Mouse (Mus musculus) central nervous system, embryonic 14 days (tissue): ENCODE results near the gene Stpg3. TPM values are rescaled to one million over a fixed set of nuclear protein-coding genes. Genes with fewer than 3 reads are reported as not detected.

ENCODE experiments used
- polyA plus RNA-seq: library from polyadenylated mRNA; depleted of rRNA; stranded (reverse); fragments of >200 nt; gene quantifications from 2 replicates; pipeline ENCODE4 v1.2.3, GENCODE M21; 2012; rRNA removed

Stpg3 gene
- polyA plus RNA-seq: not detected in 2 replicates

DNA sequence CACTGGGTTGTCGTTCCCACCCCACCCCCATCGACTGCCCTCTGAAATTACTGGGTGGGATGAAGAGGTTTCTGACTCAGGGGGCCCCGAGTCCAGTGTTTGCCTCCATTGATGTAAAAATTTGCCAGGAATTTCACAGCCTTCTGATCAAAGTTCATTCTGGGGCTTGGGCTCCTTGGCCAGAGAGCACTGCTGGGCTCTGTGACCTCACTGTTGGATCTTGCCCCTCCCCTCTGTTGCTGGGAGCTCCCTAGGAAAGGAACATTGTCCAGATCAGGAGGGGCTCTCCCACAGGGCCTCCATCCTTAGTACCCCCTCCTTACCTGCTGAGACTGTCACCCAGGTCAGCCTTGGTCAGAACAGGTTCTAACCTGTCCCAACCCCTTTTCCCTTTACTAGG is at the start of gene Stpg3:
Gene Stpg3 (minus strand): TSS at position 194 of the 400 bp plus-strand sequence.

DNA sequence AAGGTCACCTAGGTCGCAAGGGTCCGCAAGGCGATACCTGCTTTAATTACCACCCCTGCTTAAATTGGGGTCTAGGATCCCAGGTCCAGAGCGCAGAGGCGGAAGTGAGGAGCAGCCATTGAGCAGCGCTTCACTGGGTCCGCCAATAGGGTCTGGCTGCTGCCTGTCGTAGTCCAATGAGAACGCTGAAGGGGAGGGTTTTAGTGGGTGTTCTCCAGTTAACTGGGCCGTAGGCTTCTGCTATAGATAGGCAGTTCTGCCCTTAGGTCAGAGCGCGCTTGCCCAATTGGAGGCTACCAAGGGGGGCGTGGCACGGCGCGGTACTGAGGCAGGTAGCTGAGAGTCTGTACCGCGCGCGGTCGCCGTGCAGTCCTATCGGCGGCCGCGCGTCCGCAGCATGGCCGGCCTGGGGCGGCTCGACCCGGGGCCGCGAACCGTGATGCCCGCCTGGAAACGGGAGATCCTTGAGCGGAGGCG is 47.9 kb upstream of the Stpg3 start, which contains the start of gene Tprn:
Gene Tprn (plus strand): TSS at position 328 of the 477 bp plus-strand sequence.

DNA sequence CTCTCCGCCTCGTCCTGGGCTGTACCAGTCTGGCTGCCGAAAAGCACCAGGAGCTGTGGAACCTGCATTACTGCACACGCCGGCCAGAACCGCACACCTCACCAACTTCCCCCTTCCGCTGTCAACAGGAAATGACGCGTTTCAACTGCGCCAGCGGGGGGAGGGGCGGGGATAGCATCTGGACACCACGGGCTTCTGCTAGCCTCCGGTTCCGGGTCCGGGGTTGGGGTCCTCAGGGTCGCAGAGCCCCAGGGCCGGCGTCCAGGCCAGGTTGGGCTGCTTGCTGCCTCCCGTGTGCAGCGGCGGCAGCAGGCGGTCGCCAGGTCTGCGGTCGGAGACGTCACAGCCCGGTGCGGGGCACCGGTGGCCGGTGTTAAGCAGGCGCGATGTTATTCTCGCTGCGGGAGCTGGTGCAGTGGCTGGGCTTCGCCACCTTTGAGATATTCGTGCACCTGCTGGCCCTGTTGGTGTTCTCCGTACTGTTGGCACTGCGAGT is 40.9 kb upstream of the Stpg3 start, which contains the start of gene Tmem203:
Gene Tmem203 (plus strand): TSS at position 156 of the 496 bp plus-strand sequence.

DNA sequence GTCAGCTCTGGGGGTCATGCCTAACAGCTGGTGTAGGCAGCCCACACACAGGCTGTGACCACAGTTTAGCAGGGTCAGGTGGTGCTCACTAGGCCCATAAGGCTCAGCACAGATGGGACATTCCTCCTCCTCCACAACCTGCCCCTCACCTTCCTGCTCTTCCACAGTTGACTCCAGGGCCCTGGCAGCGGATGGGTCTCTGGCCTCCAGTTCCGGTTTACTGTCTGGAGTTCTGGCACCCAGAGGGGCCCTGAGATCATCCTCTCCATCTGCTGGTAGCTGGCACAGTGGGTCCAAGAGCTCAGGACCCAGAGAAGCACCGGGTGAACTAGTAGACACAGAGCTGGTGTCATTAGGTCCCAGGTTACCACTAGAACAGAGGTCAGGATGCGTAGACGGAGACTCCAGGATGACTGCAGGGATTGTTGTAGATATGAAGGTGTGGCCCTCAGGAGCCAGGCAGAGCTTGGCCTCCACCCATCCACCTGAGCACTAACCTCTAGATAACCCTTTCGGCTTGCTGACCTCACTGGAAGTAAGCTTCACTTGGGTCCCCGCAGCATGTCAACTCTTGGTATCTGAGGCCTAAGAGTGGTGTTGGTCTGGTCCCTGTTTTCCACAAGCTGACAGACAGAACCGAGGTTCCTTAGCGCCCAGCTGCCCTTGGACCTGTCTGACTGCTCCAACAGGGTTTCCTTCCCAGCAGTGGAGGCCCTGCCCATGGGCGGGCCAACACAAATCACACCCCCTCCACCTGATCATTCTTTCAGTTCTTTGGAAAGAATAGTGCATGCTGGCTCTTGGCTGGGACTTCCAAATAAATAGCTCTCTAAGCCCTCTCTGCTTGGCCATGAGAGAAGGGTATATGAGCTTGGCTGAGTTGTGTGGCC is 32.0 kb upstream of the Stpg3 start, which contains the start of gene AL732309.1:
Gene AL732309.1 (minus strand): TSS at position 681 of the 890 bp plus-strand sequence.

DNA sequence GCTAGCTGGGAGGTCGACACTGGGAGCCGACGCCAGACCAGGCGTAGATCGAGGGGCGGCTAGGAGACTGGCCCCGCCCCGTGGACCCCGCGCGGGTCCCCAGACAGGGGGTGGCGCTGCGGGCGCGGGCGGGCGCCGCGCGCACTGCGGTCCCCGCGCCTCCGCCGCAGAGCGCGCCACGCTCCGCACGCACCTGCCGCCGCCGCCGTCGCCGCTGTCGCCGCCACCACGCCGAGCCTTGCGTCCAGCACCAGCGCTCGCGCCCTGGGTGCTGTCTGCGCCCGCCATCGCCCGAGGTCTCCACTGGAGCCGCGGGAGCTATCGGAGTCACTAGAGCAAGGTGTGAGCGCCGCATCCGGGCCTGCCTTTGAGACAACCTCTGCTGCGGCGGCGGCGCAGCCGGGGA is 27.7 kb upstream of the Stpg3 start, which contains the start of the genes Rnf208 and Cysrt1:
Gene Rnf208 (plus strand): TSS at position 155 of the 406 bp plus-strand sequence.
Gene Cysrt1 (minus strand): TSS at position 352 of the 406 bp plus-strand sequence.

DNA sequence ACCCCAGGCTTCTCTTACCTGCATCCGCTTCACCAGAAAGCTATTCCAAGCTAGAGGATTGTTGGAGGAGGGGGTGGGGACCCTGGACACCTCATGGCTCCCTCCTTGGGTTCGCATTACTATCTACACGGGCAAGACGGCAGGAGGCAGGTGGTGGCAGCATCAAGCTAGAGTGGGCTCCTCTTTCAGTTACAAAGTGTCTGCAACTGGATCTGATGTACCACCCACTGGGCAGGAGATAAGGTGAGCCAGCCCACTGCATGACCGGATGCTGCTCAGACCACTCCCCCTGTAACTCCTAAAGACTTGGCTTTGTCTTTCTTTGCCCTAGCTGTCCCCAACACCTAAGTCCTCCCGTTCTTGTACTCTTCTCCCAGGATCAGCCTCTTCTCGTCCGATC is 22.2 kb upstream of the Stpg3 start, which contains the start of gene Rnf224:
Gene Rnf224 (minus strand): TSS at position 174 of the 400 bp plus-strand sequence.

DNA sequence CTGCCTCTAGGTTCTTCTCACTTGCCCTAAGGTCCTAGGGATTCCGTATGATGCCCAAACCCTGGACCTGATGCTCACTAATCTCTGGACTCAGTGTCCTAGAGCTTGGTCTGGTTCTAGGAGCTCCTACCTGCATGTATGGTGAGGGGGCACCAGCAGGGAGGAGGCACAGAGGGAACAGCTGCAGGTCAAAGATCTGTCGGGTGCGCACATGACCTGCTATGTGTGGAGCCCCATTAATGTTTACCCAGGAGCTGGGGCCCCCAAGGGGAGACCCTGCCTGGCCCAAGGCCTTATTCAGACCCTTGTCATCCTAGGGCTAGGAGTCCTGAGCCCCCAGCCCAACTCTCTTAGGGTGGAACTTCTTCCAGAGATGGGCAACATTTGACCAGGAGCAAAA is 19.6 kb upstream of the Stpg3 start, which contains the start of gene Slc34a3:
Gene Slc34a3 (minus strand): TSS at position 315 of the 400 bp plus-strand sequence.

DNA sequence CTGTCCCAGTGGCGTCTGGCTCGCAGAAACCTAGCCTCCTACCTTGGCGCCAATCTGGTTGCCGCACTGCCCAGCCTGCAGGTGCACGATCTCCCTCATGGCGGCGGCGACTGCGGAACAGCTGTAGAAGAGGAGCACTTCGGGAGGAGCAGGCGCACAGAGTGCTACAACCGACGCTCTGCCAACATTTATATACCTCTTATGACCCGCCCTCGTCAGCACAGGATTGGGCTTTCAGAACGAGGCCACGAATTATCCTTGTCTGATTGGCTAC is 10.0 kb upstream of the Stpg3 start, which contains the start of gene Tubb4b:
Gene Tubb4b (minus strand): TSS at position 211 of the 274 bp plus-strand sequence.

DNA sequence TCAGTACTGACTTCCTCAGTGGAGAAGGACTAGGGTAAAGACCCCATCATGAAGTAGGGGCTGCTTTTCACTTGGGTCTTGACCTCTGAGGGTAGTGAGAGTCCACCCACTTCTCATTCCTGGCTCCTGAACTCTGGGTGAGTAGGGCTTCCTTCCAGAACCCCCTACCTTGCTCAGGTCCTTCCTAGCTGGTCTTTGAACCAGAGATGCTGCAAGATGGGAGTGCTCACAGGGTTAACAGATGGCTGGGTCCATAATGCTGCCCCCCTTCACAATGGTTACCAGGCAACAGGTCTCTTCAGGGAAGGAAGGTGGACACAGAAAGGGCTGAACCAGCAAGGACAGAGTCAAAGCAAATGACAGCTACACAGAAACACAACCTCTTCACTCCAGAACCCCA is 4.0 kb upstream of the Stpg3 start, which contains the start of gene Fam166a:
Gene Fam166a (plus strand): TSS at position 301 of the 400 bp plus-strand sequence.

DNA sequence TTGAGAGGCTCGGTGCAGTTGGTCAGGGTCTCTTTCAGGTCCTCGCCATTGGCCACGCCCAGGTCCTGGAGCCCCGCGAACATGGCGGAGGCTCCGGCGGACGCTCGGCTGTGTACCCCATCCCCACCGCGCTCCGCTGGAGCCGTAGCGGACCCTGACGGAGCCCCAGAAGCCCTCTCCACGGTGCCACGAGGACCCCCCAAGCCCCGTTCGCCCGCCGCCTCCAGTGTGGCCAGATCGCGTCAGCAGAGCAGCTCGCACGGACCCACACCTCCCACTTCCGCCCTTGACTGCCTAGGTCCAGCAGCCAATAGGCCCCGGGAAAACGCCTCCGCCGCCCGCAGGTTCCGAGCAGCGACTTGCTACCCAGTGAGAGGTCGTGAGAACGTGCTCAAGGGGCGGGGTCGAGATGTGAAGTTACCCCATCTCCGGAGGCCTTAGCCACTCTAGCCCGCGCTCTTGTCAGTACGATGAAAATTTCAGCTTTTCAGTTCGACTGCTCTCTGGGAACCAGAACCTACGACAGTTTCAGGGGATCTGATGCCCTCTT is 3.2 kb downstream of the Stpg3 start, which contains the start of gene Nelfb:
Gene Nelfb (minus strand): TSS at position 369 of the 550 bp plus-strand sequence.

DNA sequence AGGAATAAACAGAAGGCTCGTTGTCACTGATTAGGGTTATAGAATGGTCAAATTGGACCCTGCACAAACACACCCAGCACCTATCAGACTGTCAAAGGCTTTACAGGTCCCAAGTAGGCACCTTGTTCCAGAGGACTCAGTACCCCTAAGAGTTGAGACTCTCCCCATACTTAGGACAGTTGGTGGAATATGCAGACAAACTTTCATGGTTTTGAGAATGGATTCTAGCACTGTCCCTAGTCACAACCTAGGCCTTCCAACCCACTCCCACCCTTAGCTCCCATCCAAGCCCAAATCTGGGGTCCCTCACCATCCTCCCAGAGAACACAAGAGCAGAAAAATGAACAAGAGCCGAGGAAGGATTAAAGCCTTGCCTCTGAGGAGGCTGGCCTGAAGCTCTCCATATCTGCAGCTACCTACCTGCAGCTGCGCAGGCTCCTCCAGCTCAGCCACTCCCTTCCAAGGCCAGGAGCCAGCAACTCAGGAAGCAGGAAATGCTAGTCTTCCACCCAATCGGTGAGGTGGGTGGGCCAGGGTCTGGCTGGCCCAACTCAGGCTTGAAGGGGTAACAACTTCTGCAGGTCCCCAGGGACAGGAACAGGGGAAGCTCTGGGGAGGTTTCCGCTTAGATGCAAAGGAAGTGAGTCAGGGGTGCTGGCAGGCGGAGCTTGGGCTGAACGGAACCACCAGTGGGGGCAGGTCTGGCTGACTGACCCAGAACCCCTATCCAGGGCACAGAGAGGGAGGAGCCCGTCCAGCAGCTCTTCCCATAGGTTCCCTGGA is 18.1 kb downstream of the Stpg3 start, which contains the start of gene Tor4a:
Gene Tor4a (minus strand): TSS at position 715 of the 783 bp plus-strand sequence.

DNA sequence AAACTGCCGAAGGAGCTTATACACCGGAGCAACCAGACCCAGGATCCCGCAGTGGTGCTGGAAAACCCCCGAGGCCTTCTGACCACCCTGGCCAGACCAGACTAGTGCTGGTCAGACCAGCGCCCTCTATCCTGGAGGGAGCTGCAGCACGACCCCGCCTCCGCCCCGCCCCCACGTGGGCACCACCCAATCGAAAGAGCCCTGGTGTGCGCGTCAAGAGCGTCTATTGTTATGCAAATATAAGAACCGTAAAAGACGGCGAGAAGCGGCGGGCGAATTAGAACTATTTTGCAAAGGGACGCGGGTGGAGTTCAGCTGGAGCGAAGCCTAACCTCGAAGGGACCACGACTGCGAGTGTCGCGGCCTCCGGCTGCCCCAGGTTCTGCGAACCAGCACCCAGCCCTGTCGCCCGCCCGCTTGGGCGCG is 33.9 kb downstream of the Stpg3 start, which contains the start of gene Nrarp:
Gene Nrarp (plus strand): TSS at position 281 of the 426 bp plus-strand sequence.

Other genes with a start within 250 kb of the Stpg3 start
- gene Mrpl41, start 239.5 kb downstream of the Stpg3 start, polyA plus RNA-seq: 109 and 115 TPM in 2 replicates
- gene Pnpla7, start 238.6 kb downstream of the Stpg3 start, polyA plus RNA-seq: 6.6 and 6.9 TPM in 2 replicates
- gene Nsmf, start 160.3 kb downstream of the Stpg3 start, polyA plus RNA-seq: 192 and 216 TPM in 2 replicates
- 0.07 TPM in 1 of 2 replicates, not detected in the other for gene Entpd8, start 134.3 kb downstream of the Stpg3 start, polyA plus RNA-seq
- 0.24 TPM in 1 of 2 replicates, not detected in the other for gene Noxa1, start 119.5 kb downstream of the Stpg3 start, polyA plus RNA-seq
- 37.0 and 53.2 TPM in 2 replicates for gene Nrarp, start 33.9 kb downstream of the Stpg3 start, polyA plus RNA-seq
- 1.8 and 2.2 TPM in 2 replicates for gene Tor4a, start 17.8 kb downstream of the Stpg3 start, polyA plus RNA-seq
- 79.8 and 89.6 TPM in 2 replicates for gene Nelfb, start 3.1 kb downstream of the Stpg3 start, polyA plus RNA-seq
- gene Fam166a, start 4.1 kb upstream of the Stpg3 start, polyA plus RNA-seq: 0.13 and 0.33 TPM in 2 replicates
- 415 and 443 TPM in 2 replicates for gene Tubb4b, start 10.1 kb upstream of the Stpg3 start, polyA plus RNA-seq
- not detected in 2 replicates for gene Slc34a3, start 19.7 kb upstream of the Stpg3 start, polyA plus RNA-seq
- gene Rnf224, start 22.1 kb upstream of the Stpg3 start, polyA plus RNA-seq: not detected in 2 replicates
- 91.0 and 95.4 TPM in 2 replicates for gene Rnf208, start 27.6 kb upstream of the Stpg3 start, polyA plus RNA-seq
- 0.06 and 0.34 TPM in 2 replicates for gene Cysrt1, start 27.8 kb upstream of the Stpg3 start, polyA plus RNA-seq
- gene AL732309.1, start 32.2 kb upstream of the Stpg3 start, polyA plus RNA-seq: 16.3 and 16.9 TPM in 2 replicates
- gene Tmem203, start 40.8 kb upstream of the Stpg3 start, polyA plus RNA-seq: 24.3 and 25.3 TPM in 2 replicates
- gene Tprn, start 48.0 kb upstream of the Stpg3 start, polyA plus RNA-seq: 9.4 and 10.5 TPM in 2 replicates
- gene Ssna1, start 57.8 kb upstream of the Stpg3 start, polyA plus RNA-seq: 122 and 127 TPM in 2 replicates
- gene Anapc2, start 57.8 kb upstream of the Stpg3 start, polyA plus RNA-seq: 121 and 122 TPM in 2 replicates
- not detected in 2 replicates for gene Tmem210, start 73.5 kb upstream of the Stpg3 start, polyA plus RNA-seq
- 0.08 TPM in 1 of 2 replicates, not detected in the other for gene Lrrc26, start 75.3 kb upstream of the Stpg3 start, polyA plus RNA-seq
- gene Grin1, start 104.5 kb upstream of the Stpg3 start, polyA plus RNA-seq: 23.9 and 26.6 TPM in 2 replicates
- 28.2 and 34.0 TPM in 2 replicates for gene Man1b1, start 117.7 kb upstream of the Stpg3 start, polyA plus RNA-seq
- 48.1 and 51.1 TPM in 2 replicates for gene Dpp7, start 141.7 kb upstream of the Stpg3 start, polyA plus RNA-seq
- 4.2 and 6.0 TPM in 2 replicates for gene Uap1l1, start 151.0 kb upstream of the Stpg3 start, polyA plus RNA-seq
- 29.5 and 39.5 TPM in 2 replicates for gene Sapcd2, start 157.7 kb upstream of the Stpg3 start, polyA plus RNA-seq
- 2.0 and 3.8 TPM in 2 replicates for gene Entpd2, start 181.2 kb upstream of the Stpg3 start, polyA plus RNA-seq
- 585 and 599 TPM in 2 replicates for gene Npdc1, start 184.7 kb upstream of the Stpg3 start, polyA plus RNA-seq
- gene Fut7, start 208.6 kb upstream of the Stpg3 start, polyA plus RNA-seq: 0.39 and 0.44 TPM in 2 replicates
- 43.4 and 48.8 TPM in 2 replicates for gene Abca2, start 214.1 kb upstream of the Stpg3 start, polyA plus RNA-seq
- gene Clic3, start 242.2 kb upstream of the Stpg3 start, polyA plus RNA-seq: 0.74 and 1.3 TPM in 2 replicates
- gene Paxx, start 246.5 kb upstream of the Stpg3 start, polyA plus RNA-seq: 122 and 124 TPM in 2 replicates